Mouse (Mus musculus) midbrain, embryonic 11.5 days (tissue): ENCODE measurements around the gene Cav2. TPM values are rescaled to one million over a fixed set of nuclear protein-coding genes. Genes with fewer than 3 reads are reported as not detected.
A peak's percentile ranks its signal among the peaks of the same experiment; 100 is the strongest.

ENCODE experiments used
- ATAC-seq: fragments of 200-750 bp; cut with Nextera tagmentation; 2 replicates; pipeline ENCODE4 v1.8.0; 2017; ENCODE audit warnings: moderate TSS enrichment, moderate library complexity; ENCODE audit not compliant: low FRiP score
- DNase-seq: peaks from one replicate; pipeline ENCODE4 v3.0.0; 2015; ENCODE audit warnings: low spot score; ENCODE audit errors: missing footprints
- H3K27ac ChIP-seq: fragments of 300-500 bp; sonication (generic); 2 replicates; pipeline ENCODE4 v1.5.1; 2014; ENCODE audit warnings: low read depth, low read length
- H3K27me3 ChIP-seq: fragments of 300-500 bp; sonication (generic); 2 replicates; pipeline ENCODE4 v1.6.1; 2014; ENCODE audit warnings: mild to moderate bottlenecking, low read length, moderate library complexity, mixed read lengths; ENCODE audit not compliant: control insufficient read depth, insufficient read depth
- H3K36me3 ChIP-seq: fragments of 300-500 bp; sonication (generic); 2 replicates; pipeline ENCODE4 v1.6.1; 2014; ENCODE audit warnings: mild to moderate bottlenecking, low read length, moderate library complexity, mixed read lengths; ENCODE audit not compliant: control insufficient read depth, insufficient read depth
- H3K4me1 ChIP-seq: fragments of 300-500 bp; sonication (generic); 2 replicates; pipeline ENCODE4 v1.6.1; 2014; ENCODE audit warnings: low read length; ENCODE audit not compliant: control insufficient read depth, insufficient read depth
- H3K4me2 ChIP-seq: fragments of 300-500 bp; sonication (generic); 2 replicates; pipeline ENCODE4 v1.6.1; 2014; ENCODE audit warnings: mild to moderate bottlenecking, moderate library complexity
- H3K4me3 ChIP-seq: fragments of 300-500 bp; sonication (generic); 2 replicates; pipeline ENCODE4 v1.5.1; 2014; ENCODE audit warnings: low read depth, low read length
- H3K9ac ChIP-seq: fragments of 300-500 bp; sonication (generic); 2 replicates; pipeline ENCODE4 v1.6.1; 2014; ENCODE audit warnings: low read length
- H3K9me3 ChIP-seq: fragments of 300-500 bp; sonication (generic); 2 replicates; pipeline ENCODE4 v1.6.1; 2016; ENCODE audit warnings: low read length; ENCODE audit not compliant: control insufficient read depth
- WGBS: fragments of 180-500 bp; shearing (Covaris S2); extraction: QIAGEN DNeasy Blood & Tissue Kit; methylation state at CpG from one replicate; pipeline ENCODE4 v1.1.7; 2014; 5-methylcytosine and 5-hydroxymethylcytosine counted together
- polyA plus RNA-seq: library from polyadenylated mRNA; unstranded; fragments of >200 nt; fragmentation: Nextera tagmentation; extraction: Ambion mirVana; gene quantifications from 2 replicates; pipeline ENCODE4 v1.2.1, GENCODE M21; 2014

The Cav2 gene
- 6.2 and 7.0 TPM in 2 replicates for polyA plus RNA-seq

GRCm38 (mm10) chr6:17280939-17281756, at the start of gene Cav2:
Cav2 (plus strand) TSS chr6:17281185.
- Histone ChIP-seq H3K4me1 (peaks cover 7% of the 10 kb centered on the region; the same call in 1 of the 2 replicates), H3K36me3 (no peaks in the 10 kb centered on the region), H3K27me3 (0 out of 2 replicates have a peak, but pooled peaks cover 2% of the 10 kb centered on the region), H3K9ac (peak within 1 kb of the TSS; percentile 75), H3K9me3 (no peaks in the 10 kb centered on the region), H3K4me3 (peak within 1 kb of the TSS; percentile 46), H3K27ac (no peak within 1 kb of the TSS), H3K4me2 (peak within 1 kb of the TSS; percentile 83)
- ATAC-seq (peak; percentile 94), DNase-seq (peak; percentile 96)
- 1% methylated on average over 39 of the region's 40 CpGs for WGBS

GRCm38 (mm10) chr6:17239693-17240092, 41.3 kb upstream of the Cav2 start:
- Histone ChIP-seq H3K4me2 (no peak overlapping the region), H3K36me3 (no peaks in the 10 kb centered on the region), H3K9ac (no peak overlapping the region), H3K4me3 (no peak overlapping the region), H3K27me3 (no peaks in the 10 kb centered on the region), H3K4me1 (no peaks in the 10 kb centered on the region), H3K9me3 (no peaks in the 10 kb centered on the region), H3K27ac (no peak overlapping the region)
- WGBS = 83% methylated on average over 1 of the region's 1 CpGs
- no peak for ATAC-seq
- no peak for DNase-seq

GRCm38 (mm10) chr6:17241013-17241412, 40.0 kb upstream of the Cav2 start:
- ATAC-seq = no peak
- no peak overlapping the region for H3K4me3 ChIP-seq

GRCm38 (mm10) chr6:17246959-17247358, 34.0 kb upstream of the Cav2 start:
- DNase-seq (no peak), ATAC-seq (no peak)
- WGBS = 95% methylated on average over 2 of the region's 2 CpGs
- Histone ChIP-seq H3K4me3 (no peak overlapping the region), H3K27ac (no peak overlapping the region), H3K4me2 (no peak overlapping the region), H3K27me3 (no peaks in the 10 kb centered on the region), H3K36me3 (no peaks in the 10 kb centered on the region), H3K9ac (no peak overlapping the region), H3K4me1 (no peaks in the 10 kb centered on the region), H3K9me3 (no peaks in the 10 kb centered on the region)

More at GRCm38 (mm10) chr6:17241013-17241412, 40.0 kb upstream of the Cav2 start:
- no peaks in the 10 kb centered on the region for H3K36me3 ChIP-seq
- H3K9me3 ChIP-seq = no peaks in the 10 kb centered on the region
- no peak for DNase-seq
- WGBS = 94% methylated on average over 1 of the region's 1 CpGs
- H3K4me2 ChIP-seq = no peak overlapping the region
- H3K9ac ChIP-seq = no peak overlapping the region
- no peaks in the 10 kb centered on the region for H3K27me3 ChIP-seq
- no peak overlapping the region for H3K27ac ChIP-seq
- no peaks in the 10 kb centered on the region for H3K4me1 ChIP-seq

GRCm38 (mm10) chr6:17247673-17248072, 33.3 kb upstream of the Cav2 start:
- WGBS = 89% methylated on average over 3 of the region's 3 CpGs
- H3K4me3 ChIP-seq = no peak overlapping the region
- H3K4me1 ChIP-seq = no peaks in the 10 kb centered on the region

GRCm38 (mm10) chr6:17248241-17248640, 32.7 kb upstream of the Cav2 start:
- H3K36me3 ChIP-seq = no peaks in the 10 kb centered on the region
- no peak for DNase-seq
- WGBS = no CpG with 5 or more reads among the region's 1 CpGs
- H3K27me3 ChIP-seq = no peaks in the 10 kb centered on the region
- no peak overlapping the region for H3K27ac ChIP-seq
- H3K4me2 ChIP-seq = no peak overlapping the region
- no peak overlapping the region for H3K4me3 ChIP-seq
- no peaks in the 10 kb centered on the region for H3K4me1 ChIP-seq
- H3K9ac ChIP-seq = no peak overlapping the region
- no peak for ATAC-seq
- no peaks in the 10 kb centered on the region for H3K9me3 ChIP-seq

More at GRCm38 (mm10) chr6:17247673-17248072, 33.3 kb upstream of the Cav2 start:
- Histone ChIP-seq H3K27ac (no peak overlapping the region), H3K27me3 (no peaks in the 10 kb centered on the region), H3K9me3 (no peaks in the 10 kb centered on the region), H3K9ac (no peak overlapping the region), H3K4me2 (no peak overlapping the region), H3K36me3 (no peaks in the 10 kb centered on the region)
- ATAC-seq (no peak), DNase-seq (no peak)

- no peak overlapping the region for H3K4me3 ChIP-seq
- no peak overlapping the region for H3K9ac ChIP-seq
- H3K27me3 ChIP-seq = no peaks in the 10 kb centered on the region
- H3K4me1 ChIP-seq = no peaks in the 10 kb centered on the region
- H3K27ac ChIP-seq = no peak overlapping the region
- no peak for DNase-seq
- no peaks in the 10 kb centered on the region for H3K36me3 ChIP-seq
- WGBS = 76% methylated on average over 1 of the region's 1 CpGs
- no peaks in the 10 kb centered on the region for H3K9me3 ChIP-seq
- H3K4me2 ChIP-seq = no peak overlapping the region
- ATAC-seq = no peak
Observed at GRCm38 (mm10) chr6:17251958-17252357, 29.0 kb upstream of the Cav2 start.

- H3K9me3 ChIP-seq = no peaks in the 10 kb centered on the region
- no peak for ATAC-seq
- H3K27ac ChIP-seq = no peak overlapping the region
- WGBS = 94% methylated on average over 1 of the region's 1 CpGs
- no peak overlapping the region for H3K4me3 ChIP-seq
- no peak overlapping the region for H3K9ac ChIP-seq
- H3K27me3 ChIP-seq = no peaks in the 10 kb centered on the region
- no peaks in the 10 kb centered on the region for H3K4me1 ChIP-seq
- DNase-seq = no peak
- no peaks in the 10 kb centered on the region for H3K36me3 ChIP-seq
- no peak overlapping the region for H3K4me2 ChIP-seq
Observed at GRCm38 (mm10) chr6:17258142-17258541, 22.8 kb upstream of the Cav2 start.

- Histone ChIP-seq H3K27ac (no peak overlapping the region), H3K4me3 (no peak overlapping the region), H3K9ac (no peak overlapping the region), H3K4me1 (no peaks in the 10 kb centered on the region), H3K4me2 (no peak overlapping the region), H3K36me3 (no peaks in the 10 kb centered on the region), H3K27me3 (no peaks in the 10 kb centered on the region), H3K9me3 (no peaks in the 10 kb centered on the region)
- WGBS = 100% methylated on average over 1 of the region's 1 CpGs
- DNase-seq (no peak), ATAC-seq (no peak)
Observed at GRCm38 (mm10) chr6:17258911-17259310, 22.1 kb upstream of the Cav2 start.
